Mouse (Mus musculus) kidney, embryonic 14.5 days (tissue): ENCODE data around the gene Rras2. TPM values are rescaled to one million over a fixed set of nuclear protein-coding genes. Genes with fewer than 3 reads are reported as not detected.

ENCODE experiments used
- ATAC-seq: fragments of 200-750 bp; cut with Nextera tagmentation; 2 replicates; pipeline ENCODE4 v1.8.0; 2017; ENCODE audit warnings: moderate number of reproducible peaks, mild to moderate bottlenecking, moderate TSS enrichment, moderate library complexity; ENCODE audit not compliant: low FRiP score, low TSS enrichment
- H3K27ac ChIP-seq: fragments of 300-500 bp; sonication (generic); 2 replicates; pipeline ENCODE4 v1.5.1; 2014; ENCODE audit warnings: low read depth, mild to moderate bottlenecking, low read length, moderate library complexity, mixed read lengths
- H3K27me3 ChIP-seq: fragments of 300-500 bp; sonication (generic); 2 replicates; pipeline ENCODE4 v1.6.1; 2014; ENCODE audit warnings: mild to moderate bottlenecking, low read length; ENCODE audit not compliant: control insufficient read depth, insufficient read depth
- H3K36me3 ChIP-seq: fragments of 300-500 bp; sonication (generic); 2 replicates; pipeline ENCODE4 v1.6.1; 2014; ENCODE audit warnings: low read length, mixed read lengths; ENCODE audit not compliant: control insufficient read depth, insufficient read depth
- H3K4me1 ChIP-seq: fragments of 300-500 bp; sonication (generic); 2 replicates; pipeline ENCODE4 v1.6.1; 2014; ENCODE audit warnings: low read length, mixed read lengths; ENCODE audit not compliant: control insufficient read depth, insufficient read depth
- H3K4me2 ChIP-seq: fragments of 300-500 bp; sonication (generic); replicated peaks from 2 replicates; pipeline ENCODE4 v1.6.1; 2014; ENCODE audit warnings: low read depth, mild to moderate bottlenecking, low read length
- H3K4me3 ChIP-seq: fragments of 300-500 bp; sonication (generic); 2 replicates; pipeline ENCODE4 v1.5.1; 2014; ENCODE audit warnings: mild to moderate bottlenecking, low read length
- H3K9ac ChIP-seq: fragments of 300-500 bp; sonication (generic); 2 replicates; pipeline ENCODE4 v1.6.1; 2014; ENCODE audit warnings: low read depth, mild to moderate bottlenecking, low read length, moderate library complexity
- H3K9me3 ChIP-seq: fragments of 300-500 bp; sonication (generic); 2 replicates; pipeline ENCODE4 v1.6.1; 2016; ENCODE audit warnings: low read length; ENCODE audit not compliant: control insufficient read depth
- WGBS: fragments of 180-500 bp; shearing (Covaris S2); extraction: QIAGEN DNeasy Blood & Tissue Kit; methylation state at CpG from one replicate; pipeline ENCODE4 v1.1.7; 2014; 5-methylcytosine and 5-hydroxymethylcytosine counted together
- polyA plus RNA-seq: library from polyadenylated mRNA; unstranded; fragments of >200 nt; fragmentation: Nextera tagmentation; extraction: Ambion mirVana; gene quantifications from 2 replicates; pipeline ENCODE4 v1.2.1, GENCODE M21; 2014

Gene Rras2
- polyA plus RNA-seq, 1 experiment from 2014 or later, result 46.4 TPM

DNA sequence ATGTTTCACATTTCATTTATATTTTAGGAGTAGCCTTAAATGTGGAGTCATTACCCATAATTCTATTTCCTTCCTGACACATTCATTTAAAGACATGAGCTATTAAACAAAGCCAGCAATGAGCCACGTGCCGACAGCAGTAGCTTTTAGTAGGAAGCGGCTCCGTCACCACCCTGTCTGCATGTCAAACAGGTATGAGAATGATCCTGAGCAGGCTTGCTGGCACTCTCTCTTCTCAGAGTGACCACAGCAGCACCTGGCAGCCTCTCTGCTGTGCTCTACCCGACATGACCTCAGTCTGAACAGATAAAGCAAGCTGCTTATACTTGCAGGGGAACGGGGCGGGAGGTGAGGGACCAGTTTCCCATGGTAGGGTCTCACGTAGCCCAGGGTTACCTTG is 54.0 kb downstream of the Rras2 start:
- H3K9me3 ChIP-seq, result no peaks in the 10 kb centered on the region
- WGBS, result 69% methylated on average over 8 of the region's 8 CpGs
- H3K4me3 ChIP-seq, result no peak overlapping the region
- H3K36me3 ChIP-seq, result no peaks in the 10 kb centered on the region
- no peak overlapping the region for H3K27ac ChIP-seq
- no peak overlapping the region for H3K4me2 ChIP-seq
- peaks cover 15% of the 10 kb centered on the region for H3K4me1 ChIP-seq
- no peak for ATAC-seq
- H3K27me3 ChIP-seq, result no peaks in the 10 kb centered on the region
- no peak overlapping the region for H3K9ac ChIP-seq

GRCm38 (mm10) chr7:114062451-114062850 is 55.1 kb downstream of the Rras2 start:
- WGBS, result 87% methylated on average over 1 of the region's 1 CpGs
- no peak overlapping the region for H3K4me2 ChIP-seq
- H3K4me1 ChIP-seq, result peaks cover 15% of the 10 kb centered on the region
- no peak overlapping the region for H3K27ac ChIP-seq
- H3K4me3 ChIP-seq, result no peak overlapping the region
- H3K27me3 ChIP-seq, result no peaks in the 10 kb centered on the region
- H3K9me3 ChIP-seq, result no peaks in the 10 kb centered on the region
- ATAC-seq, result no peak
- no peak overlapping the region for H3K9ac ChIP-seq
- no peaks in the 10 kb centered on the region; the same call in 1 of the 2 replicates for H3K36me3 ChIP-seq

- 90% methylated on average over 6 of the region's 6 CpGs for WGBS
- no peak for ATAC-seq
Measured at GRCm38 (mm10) chr7:114060445-114060844, 57.1 kb downstream of the Rras2 start.

GRCm38 (mm10) chr7:114058927-114059441 is 58.6 kb downstream of the Rras2 start:
- WGBS, result 66% methylated on average over 6 of the region's 6 CpGs
- Histone ChIP-seq H3K27me3 (no peaks in the 10 kb centered on the region), H3K4me1 (no peaks in the 10 kb centered on the region), H3K4me3 (no peak overlapping the region), H3K4me2 (no peak overlapping the region), H3K9me3 (no peaks in the 10 kb centered on the region), H3K36me3 (peaks cover 7% of the 10 kb centered on the region; the same call in 1 of the 2 replicates), H3K9ac (no peak overlapping the region), H3K27ac (no peak overlapping the region)
- no peak for ATAC-seq

More at GRCm38 (mm10) chr7:114060445-114060844, 57.1 kb downstream of the Rras2 start:
- H3K27ac ChIP-seq, result no peak overlapping the region
- H3K4me2 ChIP-seq, result no peak overlapping the region
- no peaks in the 10 kb centered on the region for H3K9me3 ChIP-seq
- no peaks in the 10 kb centered on the region for H3K27me3 ChIP-seq
- H3K9ac ChIP-seq, result no peak overlapping the region
- H3K4me3 ChIP-seq, result no peak overlapping the region
- H3K4me1 ChIP-seq, result peaks cover 3% of the 10 kb centered on the region; the same call in 1 of the 2 replicates
- H3K36me3 ChIP-seq, result peaks cover 7% of the 10 kb centered on the region; the same call in 1 of the 2 replicates

GRCm38 (mm10) chr7:114058166-114058565 is 59.4 kb downstream of the Rras2 start:
- no peak overlapping the region for H3K9ac ChIP-seq
- H3K4me2 ChIP-seq, result no peak overlapping the region
- H3K4me3 ChIP-seq, result no peak overlapping the region
- no peaks in the 10 kb centered on the region for H3K27me3 ChIP-seq
- no peak for ATAC-seq
- no peaks in the 10 kb centered on the region for H3K9me3 ChIP-seq
- H3K27ac ChIP-seq, result no peak overlapping the region
- WGBS, result 96% methylated on average over 16 of the region's 16 CpGs
- no peaks in the 10 kb centered on the region for H3K4me1 ChIP-seq
- H3K36me3 ChIP-seq, result peaks cover 7% of the 10 kb centered on the region; the same call in 1 of the 2 replicates

GRCm38 (mm10) chr7:114053720-114054119 is 63.9 kb downstream of the Rras2 start:
- Histone ChIP-seq H3K9me3 (no peaks in the 10 kb centered on the region), H3K4me1 (no peaks in the 10 kb centered on the region), H3K4me3 (no peak overlapping the region), H3K27ac (no peak overlapping the region), H3K36me3 (peaks cover 14% of the 10 kb centered on the region; the same call in 1 of the 2 replicates), H3K9ac (no peak overlapping the region), H3K27me3 (no peaks in the 10 kb centered on the region), H3K4me2 (no peak overlapping the region)
- WGBS, result 76% methylated on average over 4 of the region's 4 CpGs
- ATAC-seq, result no peak

DNA sequence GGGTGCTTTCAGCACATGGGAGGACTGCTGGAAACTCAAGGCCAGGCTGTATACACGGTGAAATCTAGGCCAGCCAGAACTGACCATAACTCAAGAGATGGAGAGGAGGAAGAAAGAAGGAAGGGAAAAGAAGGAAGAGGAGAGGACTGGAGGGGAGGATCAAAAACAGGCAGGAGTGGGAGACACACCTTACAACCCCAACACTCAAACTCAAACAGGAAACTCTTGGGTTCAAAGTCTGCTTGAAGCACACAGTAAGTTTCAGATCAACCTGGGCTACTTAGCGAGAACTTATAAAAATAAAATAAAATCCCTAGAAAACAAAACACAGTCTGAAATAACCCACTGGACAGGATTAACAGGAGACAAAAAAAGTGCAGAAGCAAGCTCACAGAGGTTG is 71.8 kb downstream of the Rras2 start:
- Histone ChIP-seq H3K9me3 (no peaks in the 10 kb centered on the region), H3K27me3 (no peaks in the 10 kb centered on the region), H3K4me2 (no peak overlapping the region), H3K4me1 (no peaks in the 10 kb centered on the region), H3K4me3 (no peak overlapping the region), H3K9ac (no peak overlapping the region), H3K36me3 (peaks cover 15% of the 10 kb centered on the region; the same call in 1 of the 2 replicates), H3K27ac (no peak overlapping the region)
- 59% methylated on average over 2 of the region's 2 CpGs for whole genome bisulfite sequencing
- no peak for ATAC-seq

DNA sequence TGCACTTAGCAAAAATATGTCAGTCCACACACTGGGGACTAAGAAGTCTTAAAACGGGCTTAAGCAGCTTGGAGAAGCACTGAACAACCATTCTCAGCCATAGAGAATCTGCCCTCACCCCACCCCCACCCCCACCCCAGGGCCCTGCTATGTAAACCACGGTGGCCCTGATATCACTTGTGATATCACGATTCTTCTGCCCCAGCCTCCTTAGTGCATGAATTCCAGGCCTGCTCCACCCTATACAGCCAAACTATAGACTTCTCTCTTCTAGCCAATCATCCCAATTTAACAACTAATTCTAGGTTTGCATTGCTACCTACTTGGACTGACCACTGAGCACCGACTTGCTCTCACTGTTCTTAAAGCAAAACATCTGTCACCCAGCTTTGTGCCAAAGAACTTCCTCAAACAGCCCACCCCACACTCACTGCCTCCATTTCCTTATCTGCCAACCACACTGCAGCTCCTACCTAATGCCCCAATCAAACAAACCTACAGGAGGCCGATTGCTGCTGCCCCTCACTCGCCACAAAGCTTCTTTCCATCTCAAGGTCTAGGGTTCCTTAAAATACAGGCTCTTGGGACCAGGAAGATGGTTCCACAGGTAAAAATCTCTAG is 73.5 kb downstream of the Rras2 start:
- H3K4me2 ChIP-seq, result no peak overlapping the region
- peaks cover 13% of the 10 kb centered on the region; the same call in 1 of the 2 replicates for H3K36me3 ChIP-seq
- no peak overlapping the region for H3K27ac ChIP-seq
- H3K4me1 ChIP-seq, result no peaks in the 10 kb centered on the region
- 81% methylated on average over 6 of the region's 6 CpGs for WGBS
- H3K27me3 ChIP-seq, result no peaks in the 10 kb centered on the region
- no peaks in the 10 kb centered on the region for H3K9me3 ChIP-seq
- no peak for ATAC-seq
- no peak overlapping the region for H3K4me3 ChIP-seq
- no peak overlapping the region for H3K9ac ChIP-seq
